Mouse (Mus musculus): ENCODE results near the gene Gm20388.

Gene Gm20388

GRCm38 (mm10) chr8:121977819-121978590, 2067.4 kb downstream of the Gm20388 start:
- peak; percentile 41 for DNase-seq (ENCODE audit: low read depth, low spot score)

- no peak for DNase-seq (ENCODE audit: low read depth, low spot score)
These were observed 2068.0 kb downstream of the Gm20388 start for GRCm38 (mm10) chr8:121978670-121979069.

- DNase-seq (ENCODE audit: low read depth, low spot score) = no peak
These were observed 2070.3 kb downstream of the Gm20388 start for GRCm38 (mm10) chr8:121980792-121981519.

GRCm38 (mm10) chr8:121981520-121981895, 2070.9 kb downstream of the Gm20388 start:
- no peak for DNase-seq (ENCODE audit: low read depth, low spot score)

GRCm38 (mm10) chr8:121985673-121986072, 2075.0 kb downstream of the Gm20388 start:
- no peak for DNase-seq (ENCODE audit: low read depth, low spot score)

GRCm38 (mm10) chr8:121987892-121988291, 2077.3 kb downstream of the Gm20388 start:
- DNase-seq (ENCODE audit: low read depth, low spot score) = no peak

- no peak for DNase-seq (ENCODE audit: low read depth, low spot score)
These were observed 2080.0 kb downstream of the Gm20388 start for GRCm38 (mm10) chr8:121990506-121991255.

- no peak for DNase-seq (ENCODE audit: low read depth, low spot score)
These were observed 2081.0 kb downstream of the Gm20388 start for GRCm38 (mm10) chr8:121991611-121992010.

GRCm38 (mm10) chr8:121992911-121993310, 2082.3 kb downstream of the Gm20388 start:
- DNase-seq (ENCODE audit: low read depth, low spot score) = no peak

GRCm38 (mm10) chr8:121995112-121995511, 2084.5 kb downstream of the Gm20388 start:
- no peak for DNase-seq (ENCODE audit: low read depth, low spot score)

- DNase-seq (ENCODE audit: low read depth, low spot score) = no peak
These were observed 2085.3 kb downstream of the Gm20388 start for GRCm38 (mm10) chr8:121995895-121996294.

GRCm38 (mm10) chr8:121998631-121999030, 2088.0 kb downstream of the Gm20388 start:
- DNase-seq (ENCODE audit: low read depth, low spot score) = no peak

GRCm38 (mm10) chr8:121999211-121999610, 2088.6 kb downstream of the Gm20388 start:
- no peak for DNase-seq (ENCODE audit: low read depth, low spot score)

GRCm38 (mm10) chr8:122001339-122002115, 2090.9 kb downstream of the Gm20388 start:
- no peak for DNase-seq (ENCODE audit: low read depth, low spot score)

GRCm38 (mm10) chr8:122003646-122004045, 2093.0 kb downstream of the Gm20388 start:
- DNase-seq (ENCODE audit: low read depth, low spot score) = no peak

GRCm38 (mm10) chr8:122004131-122004530, 2093.5 kb downstream of the Gm20388 start:
- DNase-seq (ENCODE audit: low read depth, low spot score) = no peak

- DNase-seq (ENCODE audit: low read depth, low spot score) = no peak
These were observed 2095.0 kb downstream of the Gm20388 start for GRCm38 (mm10) chr8:122005422-122006204.

GRCm38 (mm10) chr8:122006688-122007484, 2096.2 kb downstream of the Gm20388 start:
- DNase-seq (ENCODE audit: low read depth, low spot score) = no peak

- DNase-seq (ENCODE audit: low read depth, low spot score) = no peak
These were observed 2097.8 kb downstream of the Gm20388 start for GRCm38 (mm10) chr8:122008395-122008794.

GRCm38 (mm10) chr8:122010638-122011037, 2100.0 kb downstream of the Gm20388 start:
- no peak for DNase-seq (ENCODE audit: low read depth, low spot score)

Measured in CD4-positive helper T cell, adult 2 months (primary cell).